Mouse (Mus musculus): Measurements from ENCODE around the gene Sde2. TPM values are rescaled to one million over a fixed set of nuclear protein-coding genes. Genes with fewer than 3 reads are reported as not detected.
A peak's percentile ranks its signal among the peaks of the same experiment; 100 is the strongest.
"Not testable (repeated sequence)": the region's sequence is repeated elsewhere in the genome, so short reads cannot be mapped to it uniquely, and the experiment has no call there.

Sde2 gene
- polyA plus RNA-seq, 1 experiment from 2014 or later: 18.8 TPM

GRCm38 (mm10) chr1:180883731-180884130 lies 32.8 kb downstream of the Sde2 start:
- H3K4me1 ChIP-seq (replicated peaks; ENCODE audit: control insufficient read depth, insufficient read depth): peaks cover 3% of the 10 kb centered on the region; the same call in 1 of the 2 replicates
- 37% methylated on average over 7 of the region's 7 CpGs for WGBS
- ATAC-seq (ENCODE audit: low FRiP score, low TSS enrichment): no peak

GRCm38 (mm10) chr1:180884484-180884883 lies 33.6 kb downstream of the Sde2 start:
- no peak overlapping the region for H3K4me2 ChIP-seq (replicated peaks; ENCODE audit: low read depth)
- no peaks in the 10 kb centered on the region for H3K9me3 ChIP-seq (ENCODE audit: control insufficient read depth, low read length)
- H3K27me3 ChIP-seq (ENCODE audit: control insufficient read depth, insufficient read depth, low read length): no peaks in the 10 kb centered on the region
- WGBS: 72% methylated on average over 9 of the region's 9 CpGs
- no peak for DNase-seq (ENCODE audit: low spot score)
- H3K4me3 ChIP-seq (ENCODE audit: low read depth, low read length): no peak overlapping the region
- H3K9ac ChIP-seq (ENCODE audit: low read length): no peak overlapping the region
- H3K36me3 ChIP-seq (ENCODE audit: control insufficient read depth, insufficient read depth, low read length): no peaks in the 10 kb centered on the region
- H3K4me1 ChIP-seq (replicated peaks; ENCODE audit: control insufficient read depth, insufficient read depth): peaks cover 6% of the 10 kb centered on the region; the same call in 1 of the 2 replicates
- no peak for TF ChIP-seq EP300 (optimal IDR thresholded peaks at IDR 0.05)
- no peak for TF ChIP-seq CTCF (IDR thresholded peaks at IDR 0.05; ENCODE audit: low read depth)
- H3K27ac ChIP-seq (replicated peaks): no peak overlapping the region
- no peak for ATAC-seq (ENCODE audit: low FRiP score, low TSS enrichment)

More at GRCm38 (mm10) chr1:180883731-180884130, 32.8 kb downstream of the Sde2 start:
- TF ChIP-seq EP300 (optimal IDR thresholded peaks at IDR 0.05): no peak
- no peak for TF ChIP-seq CTCF (IDR thresholded peaks at IDR 0.05; ENCODE audit: low read depth)
- H3K36me3 ChIP-seq (ENCODE audit: control insufficient read depth, insufficient read depth, low read length): no peaks in the 10 kb centered on the region
- DNase-seq (ENCODE audit: low spot score): no peak
- H3K27me3 ChIP-seq (ENCODE audit: control insufficient read depth, insufficient read depth, low read length): no peaks in the 10 kb centered on the region
- no peak overlapping the region for H3K4me3 ChIP-seq (ENCODE audit: low read depth, low read length)
- no peak overlapping the region for H3K9ac ChIP-seq (ENCODE audit: low read length)
- H3K9me3 ChIP-seq (ENCODE audit: control insufficient read depth, low read length): no peaks in the 10 kb centered on the region
- H3K4me2 ChIP-seq (replicated peaks; ENCODE audit: low read depth): no peak overlapping the region
- H3K27ac ChIP-seq (replicated peaks): no peak overlapping the region

GRCm38 (mm10) chr1:180888556-180889042 lies 37.7 kb downstream of the Sde2 start:
- no peaks in the 10 kb centered on the region for H3K9me3 ChIP-seq (ENCODE audit: control insufficient read depth, low read length)
- DNase-seq (ENCODE audit: low spot score) (peak; percentile 86), ATAC-seq (ENCODE audit: low FRiP score, low TSS enrichment) (peak; percentile 83)
- H3K4me3 ChIP-seq (ENCODE audit: low read depth, low read length): peak overlapping the region; percentile 12; the same call in 1 of the 2 replicates
- no peak for TF ChIP-seq EP300 (optimal IDR thresholded peaks at IDR 0.05)
- no peak for TF ChIP-seq CTCF (IDR thresholded peaks at IDR 0.05; ENCODE audit: low read depth)
- peak overlapping the region; percentile 49 for H3K4me2 ChIP-seq (replicated peaks; ENCODE audit: low read depth)
- peak overlapping the region; percentile 75 for H3K27ac ChIP-seq (replicated peaks)
- peak overlapping the region; percentile 47 for H3K9ac ChIP-seq (ENCODE audit: low read length)
- 2% methylated on average over 13 of the region's 13 CpGs for WGBS
- H3K27me3 ChIP-seq (ENCODE audit: control insufficient read depth, insufficient read depth, low read length): no peaks in the 10 kb centered on the region
- H3K4me1 ChIP-seq (replicated peaks; ENCODE audit: control insufficient read depth, insufficient read depth): peaks cover 6% of the 10 kb centered on the region; the same call in 1 of the 2 replicates
- no peaks in the 10 kb centered on the region for H3K36me3 ChIP-seq (ENCODE audit: control insufficient read depth, insufficient read depth, low read length)

GRCm38 (mm10) chr1:180889172-180889571 lies 38.2 kb downstream of the Sde2 start:
- Histone ChIP-seq H3K9ac (ENCODE audit: low read length) (peak overlapping the region; percentile 47; the same call in 1 of the 2 replicates), H3K4me2 (replicated peaks; ENCODE audit: low read depth) (peak overlapping the region; percentile 49; the same call in 1 of the 2 replicates), H3K27ac (replicated peaks) (peak overlapping the region; percentile 75), H3K4me3 (ENCODE audit: low read depth, low read length) (0 out of 2 replicates have a peak overlapping the region, but pooled peaks have one; percentile 12), H3K9me3 (ENCODE audit: control insufficient read depth, low read length) (no peaks in the 10 kb centered on the region), H3K36me3 (ENCODE audit: control insufficient read depth, insufficient read depth, low read length) (no peaks in the 10 kb centered on the region), H3K27me3 (ENCODE audit: control insufficient read depth, insufficient read depth, low read length) (no peaks in the 10 kb centered on the region), H3K4me1 (replicated peaks; ENCODE audit: control insufficient read depth, insufficient read depth) (peaks cover 6% of the 10 kb centered on the region; the same call in 1 of the 2 replicates)
- DNase-seq (ENCODE audit: low spot score): no peak
- 56% methylated on average over 7 of the region's 7 CpGs for WGBS
- TF ChIP-seq CTCF (IDR thresholded peaks at IDR 0.05; ENCODE audit: low read depth) (no peak), EP300 (optimal IDR thresholded peaks at IDR 0.05) (no peak)
- peak; percentile 8 for ATAC-seq (ENCODE audit: low FRiP score, low TSS enrichment)

- no peaks in the 10 kb centered on the region for H3K36me3 ChIP-seq (ENCODE audit: control insufficient read depth, insufficient read depth, low read length)
- DNase-seq (ENCODE audit: low spot score) (peak; percentile 36), ATAC-seq (ENCODE audit: low FRiP score, low TSS enrichment) (no peak)
- H3K4me2 ChIP-seq (replicated peaks; ENCODE audit: low read depth): no peak overlapping the region
- no peak overlapping the region for H3K9ac ChIP-seq (ENCODE audit: low read length)
- peaks cover 6% of the 10 kb centered on the region; the same call in 1 of the 2 replicates for H3K4me1 ChIP-seq (replicated peaks; ENCODE audit: control insufficient read depth, insufficient read depth)
- H3K9me3 ChIP-seq (ENCODE audit: control insufficient read depth, low read length): no peaks in the 10 kb centered on the region
- H3K4me3 ChIP-seq (ENCODE audit: low read depth, low read length): no peak overlapping the region
- H3K27me3 ChIP-seq (ENCODE audit: control insufficient read depth, insufficient read depth, low read length): no peaks in the 10 kb centered on the region
- TF ChIP-seq CTCF (IDR thresholded peaks at IDR 0.05; ENCODE audit: low read depth) (peak; percentile 57), EP300 (optimal IDR thresholded peaks at IDR 0.05) (no peak)
- 62% methylated on average over 6 of the region's 6 CpGs for WGBS
- H3K27ac ChIP-seq (replicated peaks): no peak overlapping the region
These were observed 38.9 kb downstream of the Sde2 start for GRCm38 (mm10) chr1:180889841-180890240.

GRCm38 (mm10) chr1:180892808-180893207 lies 41.9 kb downstream of the Sde2 start, which contains the start of gene Lefty2:
Gene Lefty2, plus strand, starts transcription at chr1:180893108.
- Histone ChIP-seq H3K9me3 (ENCODE audit: control insufficient read depth, low read length) (no peaks in the 10 kb centered on the region), H3K27me3 (ENCODE audit: control insufficient read depth, insufficient read depth, low read length) (no peaks in the 10 kb centered on the region), H3K36me3 (ENCODE audit: control insufficient read depth, insufficient read depth, low read length) (no peaks in the 10 kb centered on the region), H3K27ac (replicated peaks) (no peak within 1 kb of the TSS), H3K4me1 (replicated peaks; ENCODE audit: control insufficient read depth, insufficient read depth) (peaks cover 6% of the 10 kb centered on the region; the same call in 1 of the 2 replicates), H3K9ac (ENCODE audit: low read length) (no peak within 1 kb of the TSS), H3K4me2 (replicated peaks; ENCODE audit: low read depth) (no peak within 1 kb of the TSS), H3K4me3 (ENCODE audit: low read depth, low read length) (no peak within 1 kb of the TSS)
- WGBS: 72% methylated on average over 10 of the region's 10 CpGs
- DNase-seq (ENCODE audit: low spot score) (no peak), ATAC-seq (ENCODE audit: low FRiP score, low TSS enrichment) (no peak)
- TF ChIP-seq EP300 (optimal IDR thresholded peaks at IDR 0.05): no peak
- TF ChIP-seq CTCF (IDR thresholded peaks at IDR 0.05; ENCODE audit: low read depth): no peak

- H3K4me2 ChIP-seq (replicated peaks; ENCODE audit: low read depth); H3K27ac ChIP-seq (replicated peaks); H3K36me3 ChIP-seq (ENCODE audit: control insufficient read depth, insufficient read depth, low read length); H3K4me3 ChIP-seq (ENCODE audit: low read depth, low read length); H3K9ac ChIP-seq (ENCODE audit: low read length); H3K27me3 ChIP-seq (ENCODE audit: control insufficient read depth, insufficient read depth, low read length); H3K4me1 ChIP-seq (replicated peaks; ENCODE audit: control insufficient read depth, insufficient read depth); H3K9me3 ChIP-seq (ENCODE audit: control insufficient read depth, low read length); DNase-seq (ENCODE audit: low spot score): not testable (repeated sequence)
- WGBS: 9% methylated on average over 40 of the region's 51 CpGs
- ATAC-seq (ENCODE audit: low FRiP score, low TSS enrichment): peak; percentile 44; the same call in 1 of the 2 replicates
These were observed 43.4 kb downstream of the Sde2 start for GRCm38 (mm10) chr1:180894088-180894987.
